Mouse (Mus musculus) hindbrain, postnatal 0 days (tissue): ENCODE results near the gene Fosl2. TPM values are rescaled to one million over a fixed set of nuclear protein-coding genes. Genes with fewer than 3 reads are reported as not detected.

ENCODE experiments used
- ATAC-seq: fragments of 200-750 bp; cut with Nextera tagmentation; 2 replicates; pipeline ENCODE4 v1.8.0; 2017; ENCODE audit warnings: mild to moderate bottlenecking, moderate TSS enrichment, moderate library complexity
- DNase-seq: peaks from one replicate; pipeline ENCODE4 v3.0.0-alpha.2; 2015; ENCODE audit warnings: low spot score
- H3K27ac ChIP-seq: fragments of 300-500 bp; sonication (generic); 2 replicates; pipeline ENCODE4 v1.5.1; 2014; ENCODE audit warnings: mild to moderate bottlenecking
- H3K27me3 ChIP-seq: fragments of 300-500 bp; sonication (generic); 2 replicates; pipeline ENCODE4 v1.6.1; 2014; ENCODE audit warnings: low read length, mixed read lengths; ENCODE audit not compliant: insufficient read depth
- H3K36me3 ChIP-seq: fragments of 300-500 bp; sonication (generic); 2 replicates; pipeline ENCODE4 v1.6.1; 2014; ENCODE audit warnings: low read length, mixed read lengths; ENCODE audit not compliant: insufficient read depth
- H3K4me1 ChIP-seq: fragments of 300-500 bp; sonication (generic); 2 replicates; pipeline ENCODE4 v1.6.1; 2014; ENCODE audit warnings: antibody characterized with exemption, low read length, mixed read lengths; ENCODE audit not compliant: insufficient read depth
- H3K4me2 ChIP-seq: fragments of 300-500 bp; sonication (generic); 2 replicates; pipeline ENCODE4 v1.6.1; 2014; ENCODE audit warnings: low read depth, mild to moderate bottlenecking, low read length, moderate library complexity, mixed read lengths
- H3K4me3 ChIP-seq: fragments of 300-500 bp; sonication (generic); 2 replicates; pipeline ENCODE4 v1.5.1; 2014; ENCODE audit warnings: low read length
- H3K9ac ChIP-seq: fragments of 300-500 bp; sonication (generic); replicated peaks from 2 replicates; pipeline ENCODE4 v1.6.1; 2014; ENCODE audit warnings: mild to moderate bottlenecking, low read length, moderate library complexity, mixed read lengths
- H3K9me3 ChIP-seq: fragments of 300-500 bp; sonication (generic); 2 replicates; pipeline ENCODE4 v1.6.1; 2016; ENCODE audit warnings: low read length, mixed read lengths
- CTCF ChIP-seq: IDR thresholded peaks from 2 replicates; pipeline ENCODE4 v1.5.1; 2016; ENCODE audit warnings: antibody characterized with exemption, control low read depth, low read depth
- WGBS: fragments of 180-500 bp; shearing (Covaris S2); extraction: QIAGEN DNeasy Blood & Tissue Kit; methylation state at CpG from one replicate; pipeline ENCODE4 v1.1.7; 2014; 5-methylcytosine and 5-hydroxymethylcytosine counted together
- polyA plus RNA-seq: library from polyadenylated mRNA; unstranded; fragments of >200 nt; fragmentation: Nextera tagmentation; extraction: Ambion mirVana; gene quantifications from 2 replicates; pipeline ENCODE4 v1.2.1, GENCODE M21; 2015
- total RNA-seq: library from RNA; depleted of rRNA; stranded (reverse); fragments of >200 nt; gene quantifications from 2 replicates; pipeline ENCODE4 v1.2.3, GENCODE M21; 2014; rRNA removed

Gene Fosl2
- 5.6 and 7.8 TPM in 2 replicates for total RNA-seq
- polyA plus RNA-seq = 0.59 and 0.64 TPM in 2 replicates

DNA sequence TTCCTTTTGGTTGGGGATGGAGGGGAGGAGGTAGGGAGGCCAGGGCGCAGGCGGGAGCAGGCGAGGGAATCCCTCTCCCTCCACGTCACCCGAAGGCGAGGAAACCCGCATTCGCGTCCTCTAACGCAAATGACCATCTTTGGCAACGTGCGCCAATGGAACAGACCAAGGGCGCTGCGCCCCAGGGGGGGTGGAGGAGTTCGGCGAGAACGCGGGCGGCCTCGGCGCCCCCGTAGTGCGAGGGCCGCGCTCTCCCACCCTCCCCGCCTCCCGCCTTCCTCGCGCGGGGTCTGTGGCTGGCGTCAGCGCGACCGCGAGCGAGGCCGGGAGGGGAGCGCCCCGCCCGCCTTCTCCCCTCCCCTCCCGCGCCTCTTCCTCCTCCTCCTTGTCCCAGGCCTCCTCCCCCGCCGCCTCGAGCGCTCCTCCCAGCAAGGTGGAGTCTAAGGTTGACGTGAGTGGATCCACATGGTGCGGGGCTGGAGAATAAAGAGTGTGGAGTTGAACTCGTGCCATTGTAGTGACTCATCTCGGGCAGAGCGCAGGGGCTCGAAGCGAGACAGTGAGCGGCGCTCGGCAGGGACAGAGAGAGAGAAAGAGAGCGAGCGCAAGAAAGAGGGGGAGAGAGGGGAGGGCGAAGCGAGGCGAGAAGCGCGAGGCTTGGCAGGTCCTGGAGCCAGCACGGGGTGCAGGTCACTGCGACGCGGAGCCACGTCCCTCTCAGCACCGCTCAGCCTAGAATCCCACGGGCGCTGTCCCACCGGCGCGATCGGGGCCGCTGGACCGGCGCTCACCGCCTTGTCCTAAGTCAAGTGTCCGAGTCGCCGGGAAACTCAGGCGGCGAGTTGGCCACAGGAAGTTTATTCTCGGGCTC, at the start of gene Fosl2:
Gene Fosl2, plus strand, starts transcription at position 466 of the 871 bp plus-strand sequence.
- ATAC-seq (peak; percentile 90), DNase-seq (peak; percentile 90)
- H3K27ac ChIP-seq = peak within 1 kb of the TSS; percentile 81
- no peaks in the 10 kb centered on the region for H3K36me3 ChIP-seq
- H3K4me2 ChIP-seq = peak within 1 kb of the TSS; percentile 97
- TF ChIP-seq CTCF = no peak
- peak within 1 kb of the TSS; percentile 63 for H3K4me3 ChIP-seq
- peaks cover 8% of the 10 kb centered on the region; the same call in 1 of the 2 replicates for H3K27me3 ChIP-seq
- WGBS = under 1% methylated on average over 66 of the region's 85 CpGs
- no peaks in the 10 kb centered on the region for H3K9me3 ChIP-seq
- peak within 1 kb of the TSS; percentile 65 for H3K9ac ChIP-seq
- peaks cover 3% of the 10 kb centered on the region; the same call in 1 of the 2 replicates for H3K4me1 ChIP-seq

DNA sequence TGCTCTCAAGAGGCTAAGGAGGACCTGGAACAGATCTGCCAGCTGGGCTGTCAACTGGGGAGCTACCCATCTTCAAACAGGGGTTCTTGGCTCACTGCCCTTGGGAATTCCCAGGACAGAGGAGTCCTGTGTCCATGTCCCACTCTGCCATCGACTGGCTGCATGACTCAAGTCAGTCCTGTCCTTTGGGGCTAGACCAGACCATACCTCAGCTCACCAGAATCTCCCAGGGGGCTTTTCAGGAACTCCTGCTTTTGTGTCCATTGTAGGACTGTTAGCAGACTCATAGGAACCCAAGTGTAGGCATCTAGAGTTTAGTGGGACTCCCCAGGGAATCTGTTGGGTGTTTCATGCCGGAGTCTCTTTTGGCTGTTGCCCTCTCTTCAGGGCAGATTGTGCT, 49.6 kb upstream of the Fosl2 start:
- no peak for TF ChIP-seq CTCF
- no peak overlapping the region for H3K27ac ChIP-seq
- H3K4me1 ChIP-seq = no peaks in the 10 kb centered on the region
- DNase-seq = no peak
- H3K9ac ChIP-seq = no peak overlapping the region
- H3K36me3 ChIP-seq = no peaks in the 10 kb centered on the region
- WGBS = 92% methylated on average over 2 of the region's 2 CpGs
- H3K4me2 ChIP-seq = no peak overlapping the region
- H3K9me3 ChIP-seq = no peaks in the 10 kb centered on the region
- no peaks in the 10 kb centered on the region for H3K27me3 ChIP-seq
- no peak overlapping the region for H3K4me3 ChIP-seq
- no peak for ATAC-seq

DNA sequence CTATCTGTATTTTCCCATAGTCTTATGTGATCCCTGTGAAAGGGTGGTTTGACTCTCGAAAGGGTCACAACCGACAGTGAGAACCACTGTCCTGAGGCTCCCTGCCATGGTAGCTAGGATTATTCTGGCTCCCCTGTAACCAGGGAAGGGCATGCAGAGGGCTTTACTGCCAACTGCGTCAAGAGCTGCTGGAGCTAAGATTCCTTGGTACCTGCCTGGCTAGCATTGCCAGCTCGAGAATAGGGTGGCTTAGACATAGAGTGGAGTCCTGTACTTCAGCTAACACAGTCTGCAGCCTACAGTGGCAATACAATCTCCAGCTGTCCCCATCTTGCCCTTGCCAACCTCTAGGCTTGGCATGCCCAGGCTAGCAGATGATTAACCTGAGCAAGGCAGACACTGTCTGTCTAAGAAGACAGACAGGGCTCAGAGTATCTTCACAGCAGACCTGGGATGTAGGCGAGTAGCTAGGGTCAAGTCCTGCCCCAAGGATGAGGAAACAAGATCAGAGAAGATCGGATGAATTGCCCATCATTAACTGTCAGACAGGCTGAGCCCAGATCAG, 49.0 kb upstream of the Fosl2 start:
- no peak overlapping the region for H3K9ac ChIP-seq
- H3K4me1 ChIP-seq = no peaks in the 10 kb centered on the region
- WGBS = 85% methylated on average over 6 of the region's 6 CpGs
- no peak overlapping the region for H3K4me2 ChIP-seq
- no peak overlapping the region for H3K27ac ChIP-seq
- no peaks in the 10 kb centered on the region for H3K9me3 ChIP-seq
- TF ChIP-seq CTCF = no peak
- DNase-seq = no peak
- ATAC-seq = no peak
- H3K36me3 ChIP-seq = no peaks in the 10 kb centered on the region
- H3K27me3 ChIP-seq = no peaks in the 10 kb centered on the region
- no peak overlapping the region for H3K4me3 ChIP-seq

DNA sequence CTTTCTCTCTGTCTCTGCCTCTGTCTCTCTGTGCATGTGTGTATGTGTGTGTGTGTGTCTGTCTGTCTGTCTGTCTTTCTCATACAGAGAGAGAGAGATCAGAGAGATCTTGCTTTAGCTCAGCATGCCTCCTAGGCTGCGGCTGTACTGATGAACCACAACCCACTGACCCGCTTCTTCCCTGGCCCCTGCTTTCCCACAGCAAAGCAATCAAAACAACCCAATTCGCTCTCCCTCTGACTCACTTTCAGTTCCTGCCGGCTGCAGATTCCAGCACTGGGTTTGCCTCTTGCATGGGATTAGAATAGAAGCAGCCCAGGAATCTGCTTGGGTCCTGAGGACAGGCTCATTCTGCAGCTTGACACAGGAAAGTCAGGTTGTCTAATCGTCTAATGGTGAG, 46.1 kb upstream of the Fosl2 start:
- no peak for DNase-seq
- Histone ChIP-seq H3K4me1 (no peaks in the 10 kb centered on the region), H3K4me2 (no peak overlapping the region), H3K4me3 (no peak overlapping the region), H3K9ac (no peak overlapping the region), H3K27ac (no peak overlapping the region), H3K36me3 (no peaks in the 10 kb centered on the region), H3K9me3 (no peaks in the 10 kb centered on the region), H3K27me3 (no peaks in the 10 kb centered on the region)
- TF ChIP-seq CTCF = no peak
- 63% methylated on average over 5 of the region's 5 CpGs for WGBS
- no peak for ATAC-seq

DNA sequence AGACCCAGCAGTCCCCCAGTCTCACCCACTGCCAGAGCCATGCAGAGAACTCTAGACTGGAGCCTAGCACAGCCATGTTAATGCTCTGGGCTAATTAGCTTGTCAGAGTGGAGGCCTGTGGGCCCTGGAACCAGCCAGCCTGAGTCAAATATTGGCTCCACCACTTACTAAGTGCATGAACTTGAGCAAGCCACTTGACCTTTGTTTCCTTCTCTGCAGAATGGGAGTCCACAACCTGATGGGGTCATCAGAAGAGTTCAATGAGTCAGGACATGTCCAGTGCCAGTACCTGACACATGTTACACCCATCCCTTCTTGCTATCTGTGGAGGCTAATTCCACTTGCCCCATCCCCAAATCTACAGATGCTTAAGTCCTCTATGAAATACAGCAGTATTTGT, 43.3 kb upstream of the Fosl2 start:
- no peak overlapping the region for H3K4me2 ChIP-seq
- no peak for DNase-seq
- no peak for ATAC-seq
- H3K4me3 ChIP-seq = no peak overlapping the region
- H3K9me3 ChIP-seq = no peaks in the 10 kb centered on the region
- no peaks in the 10 kb centered on the region for H3K27me3 ChIP-seq
- no peaks in the 10 kb centered on the region for H3K4me1 ChIP-seq
- TF ChIP-seq CTCF = no peak
- no peak overlapping the region for H3K9ac ChIP-seq
- no peak overlapping the region for H3K27ac ChIP-seq
- no peaks in the 10 kb centered on the region for H3K36me3 ChIP-seq

DNA sequence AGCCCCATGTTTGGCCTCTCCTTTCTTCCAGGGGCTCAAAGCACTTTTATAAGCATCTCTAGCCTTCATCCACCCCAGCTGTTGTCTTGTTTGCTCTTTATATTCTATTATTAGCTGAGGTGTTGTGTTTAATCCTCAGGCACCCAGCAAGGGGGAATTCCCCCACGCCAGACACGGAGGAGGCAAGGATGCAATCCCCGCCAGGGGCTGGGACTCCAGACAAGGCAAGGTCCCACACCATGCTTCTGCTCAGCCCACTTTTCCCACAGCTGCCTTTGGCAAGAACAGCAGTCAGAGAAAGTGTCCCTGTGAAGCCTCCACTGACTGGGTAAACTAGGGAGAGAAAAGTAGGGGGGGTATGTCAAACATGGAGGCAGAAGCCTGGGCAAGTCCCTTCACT, 36.9 kb upstream of the Fosl2 start:
- Histone ChIP-seq H3K4me1 (peaks cover 5% of the 10 kb centered on the region; the same call in 1 of the 2 replicates), H3K27me3 (no peaks in the 10 kb centered on the region), H3K9me3 (no peaks in the 10 kb centered on the region), H3K4me2 (no peak overlapping the region), H3K36me3 (no peaks in the 10 kb centered on the region), H3K27ac (no peak overlapping the region), H3K4me3 (no peak overlapping the region), H3K9ac (no peak overlapping the region)
- no peak for DNase-seq
- no peak for TF ChIP-seq CTCF
- ATAC-seq = no peak
- WGBS = 67% methylated on average over 3 of the region's 3 CpGs
